Mouse (Mus musculus) adrenal gland, postnatal 25 days (tissue): ENCODE results near the gene Ankrd31. TPM values are rescaled to one million over a fixed set of nuclear protein-coding genes. Genes with fewer than 3 reads are reported as not detected.
"Not testable (repeated sequence)": the region's sequence is repeated elsewhere in the genome, so short reads cannot be mapped to it uniquely, and the experiment has no call there.

Experiments
- DNase-seq: peaks from one replicate; pipeline ENCODE4 v3.0.0; 2021; ENCODE audit warnings: mixed read lengths
- total RNA-seq: library from RNA; stranded (reverse); gene quantifications from 2 replicates; pipeline ENCODE4 v1.2.3, GENCODE M21; 2021

The Ankrd31 gene
- total RNA-seq, 1 experiment from 2014 or later: not detected

GRCm38 (mm10) chr13:96859161-96859560 lies 111.1 kb downstream of the Ankrd31 start:
- no peak for DNase-seq

GRCm38 (mm10) chr13:96870742-96871141 lies 122.7 kb downstream of the Ankrd31 start:
- DNase-seq: no peak

- DNase-seq: no peak
Observed at GRCm38 (mm10) chr13:96874071-96874470, 126.0 kb downstream of the Ankrd31 start.

GRCm38 (mm10) chr13:96878220-96879057 lies 130.4 kb downstream of the Ankrd31 start:
- no peak for DNase-seq

GRCm38 (mm10) chr13:96884534-96884933 lies 136.5 kb downstream of the Ankrd31 start:
- no peak for DNase-seq

GRCm38 (mm10) chr13:96889985-96890384 lies 141.9 kb downstream of the Ankrd31 start:
- DNase-seq: no peak

- DNase-seq: no peak
Observed at GRCm38 (mm10) chr13:96895144-96895543, 147.1 kb downstream of the Ankrd31 start.

GRCm38 (mm10) chr13:96906717-96907116 lies 158.6 kb downstream of the Ankrd31 start:
- no peak for DNase-seq

- DNase-seq: no peak
Observed at GRCm38 (mm10) chr13:96911202-96911601, 163.1 kb downstream of the Ankrd31 start.

GRCm38 (mm10) chr13:96923134-96923533 lies 175.1 kb downstream of the Ankrd31 start:
- DNase-seq: not testable (repeated sequence)

- peak; percentile 65 for DNase-seq
Observed at GRCm38 (mm10) chr13:96923999-96924961, 176.2 kb downstream of the Ankrd31 start, which contains the start of gene Gcnt4. Gene Gcnt4, plus strand, starts transcription at chr13:96924689.

GRCm38 (mm10) chr13:96924985-96925745 lies 177.1 kb downstream of the Ankrd31 start:
- DNase-seq: peak; percentile 35

- no peak for DNase-seq
Observed at GRCm38 (mm10) chr13:96925991-96926725, 178.1 kb downstream of the Ankrd31 start.

- DNase-seq: no peak
Observed at GRCm38 (mm10) chr13:96927781-96928180, 179.7 kb downstream of the Ankrd31 start.

- DNase-seq: no peak
Observed at GRCm38 (mm10) chr13:96928432-96929039, 180.5 kb downstream of the Ankrd31 start.

- no peak for DNase-seq
Observed at GRCm38 (mm10) chr13:96932745-96933144, 184.7 kb downstream of the Ankrd31 start.

- peak; percentile 4 for DNase-seq
Observed at GRCm38 (mm10) chr13:96933367-96933766, 185.3 kb downstream of the Ankrd31 start.

GRCm38 (mm10) chr13:96936173-96936777 lies 188.2 kb downstream of the Ankrd31 start:
- no peak for DNase-seq

- no peak for DNase-seq
Observed at GRCm38 (mm10) chr13:96937059-96937558, 189.0 kb downstream of the Ankrd31 start.

GRCm38 (mm10) chr13:96939680-96940079 lies 191.6 kb downstream of the Ankrd31 start:
- DNase-seq: no peak
